Mouse (Mus musculus): ENCODE data around the gene Rab6b.

- TF ChIP-seq CTCF (IDR thresholded peaks at IDR 0.05; ENCODE audit: low read depth, low read length) (no peak), GATA1 (IDR thresholded peaks at IDR 0.05; ENCODE audit: borderline replicate concordance, low read length) (no peak), TAL1 (conservative IDR thresholded peaks at IDR 0.05; ENCODE audit: low read depth, low read length) (no peak), GATA2 (IDR thresholded peaks at IDR 0.05; ENCODE audit: borderline replicate concordance, low read depth, low read length) (no peak)
Observed at GRCm38 (mm10) chr9:103111621-103112470, at the start of gene Rab6b.
